Mouse (Mus musculus): Measurements from ENCODE around the gene Rnaseh2a.

Rnaseh2a gene

DNA sequence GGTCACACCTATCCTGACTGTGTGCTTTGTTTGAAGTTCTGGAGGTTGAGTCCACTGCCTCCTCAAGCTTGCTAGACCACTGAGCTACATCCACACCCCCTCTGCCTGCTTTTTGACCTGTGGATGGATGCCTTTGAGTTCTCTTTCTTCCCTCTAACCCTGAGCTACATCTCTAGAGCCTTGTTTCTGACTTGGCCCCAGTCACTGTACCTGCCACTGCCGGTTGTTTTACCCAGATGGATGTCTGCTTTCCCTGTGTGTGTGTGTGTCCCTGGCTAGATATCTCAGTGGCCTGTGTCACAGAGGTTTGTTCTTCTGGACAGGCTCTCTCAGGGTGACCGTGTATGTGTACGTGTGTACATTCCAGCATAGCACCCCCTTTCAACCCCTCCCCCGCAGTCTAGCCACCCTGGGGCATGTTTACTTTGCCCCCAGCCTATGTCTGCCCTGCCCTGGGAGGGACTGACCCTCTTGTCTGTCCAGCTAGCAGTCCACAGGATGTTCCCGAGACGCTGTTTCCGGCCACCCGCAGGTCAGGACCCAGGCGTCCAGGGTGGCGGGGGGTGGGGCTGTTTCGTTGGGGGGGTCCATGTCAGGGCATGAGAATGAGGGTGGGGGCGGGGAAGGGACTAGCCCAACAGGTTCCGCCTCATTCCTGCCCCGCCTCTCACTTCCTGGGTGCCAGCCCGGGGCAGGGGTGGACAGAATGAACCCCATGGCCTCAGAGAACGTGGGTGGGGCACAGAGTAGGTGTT lies 14.9 kb upstream of the Rnaseh2a start:
- DNase-seq (ENCODE audit: low read depth, low spot score): no peak

- no peak for DNase-seq (ENCODE audit: low read depth, low spot score)
Measured at GRCm38 (mm10) chr8:84982499-84983011, 13.0 kb upstream of the Rnaseh2a start.

DNA sequence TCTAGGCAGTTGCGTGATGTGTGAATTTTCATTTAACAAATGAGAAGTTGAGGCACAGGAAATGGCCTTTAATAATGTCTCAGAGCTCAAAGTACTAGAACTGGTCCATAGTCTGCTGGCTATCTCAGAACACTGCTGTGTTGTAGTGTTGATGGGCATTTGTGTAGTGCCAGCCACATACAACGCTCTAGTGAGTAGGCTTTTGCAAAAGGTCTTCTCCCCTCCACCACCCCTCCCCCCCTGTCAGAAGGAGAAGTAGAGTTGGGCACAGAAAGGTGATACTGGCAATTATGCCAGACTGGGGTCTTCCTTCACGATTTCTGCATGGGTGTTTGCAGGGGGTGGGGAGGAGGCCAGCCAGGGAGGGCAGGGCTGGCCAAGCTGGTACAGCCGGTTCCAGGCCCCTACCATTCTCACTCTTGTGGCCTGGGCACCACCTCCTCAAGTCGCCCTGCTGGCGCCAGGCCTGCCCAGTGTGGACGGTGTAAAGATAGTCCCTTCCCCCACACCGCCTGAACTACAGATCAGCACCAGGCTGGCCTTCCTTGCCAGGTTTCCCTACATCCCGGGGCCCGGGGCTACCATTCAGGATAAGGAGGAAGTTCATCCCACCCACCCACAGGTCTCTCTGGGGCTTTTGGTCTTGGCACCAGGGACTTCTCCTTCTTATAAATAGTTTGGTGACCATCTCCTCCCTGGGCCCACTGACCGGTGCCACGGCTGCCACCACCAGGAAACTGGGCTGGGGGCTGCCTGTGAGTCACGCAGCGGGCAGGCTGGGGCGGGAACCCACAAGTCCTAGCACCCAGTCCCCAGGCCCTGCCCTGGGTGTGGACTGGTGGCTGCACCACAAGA lies 12.3 kb upstream of the Rnaseh2a start:
- DNase-seq (ENCODE audit: low read depth, low spot score): no peak

DNA sequence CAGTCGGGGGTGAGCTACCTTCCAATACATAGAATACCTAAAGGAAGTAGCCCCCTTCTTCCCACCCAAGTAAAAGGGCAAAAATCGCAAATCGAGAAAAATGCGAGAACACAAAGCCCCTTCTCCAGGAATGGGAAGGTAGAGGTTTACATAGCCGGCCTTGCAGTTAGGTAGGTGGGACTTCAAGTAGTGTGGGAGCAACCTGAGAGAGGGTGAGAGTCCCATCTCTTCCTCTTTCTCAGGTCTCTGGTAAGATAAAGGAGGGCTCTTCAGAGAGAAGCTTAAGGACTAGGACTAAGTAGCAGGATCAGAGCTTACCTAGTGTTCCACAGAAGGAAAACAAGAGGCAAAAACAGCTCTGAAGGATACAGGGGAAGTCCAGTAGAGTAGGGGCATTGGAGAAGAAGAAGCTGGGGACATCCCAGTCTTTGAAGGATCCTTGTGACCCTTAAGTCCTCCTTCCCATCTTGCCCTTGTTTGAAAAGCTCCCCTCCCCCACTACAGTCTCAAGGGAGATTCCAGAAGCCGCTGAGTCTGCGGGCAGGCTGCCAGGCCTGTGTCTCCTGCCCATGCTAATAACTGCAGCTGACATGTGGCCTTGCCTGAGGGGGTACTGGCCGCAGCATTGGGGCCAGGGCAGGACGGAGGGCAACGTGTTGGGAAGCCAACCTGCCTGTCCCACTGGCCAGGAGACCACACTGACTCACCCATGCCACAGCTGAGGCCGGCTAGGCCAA lies 11.2 kb upstream of the Rnaseh2a start:
- no peak for DNase-seq (ENCODE audit: low read depth, low spot score)

GRCm38 (mm10) chr8:84979599-84980421 lies 10.2 kb upstream of the Rnaseh2a start:
- peak; percentile 99 for DNase-seq (ENCODE audit: low read depth, low spot score)

GRCm38 (mm10) chr8:84978248-84978940 lies 8.8 kb upstream of the Rnaseh2a start, which contains the start of gene Junb:
Gene Junb (minus strand): TSS chr8:84978718.
- peak; percentile 94 for DNase-seq (ENCODE audit: low read depth, low spot score)

GRCm38 (mm10) chr8:84977435-84978247 lies 8.1 kb upstream of the Rnaseh2a start:
- peak; percentile 74 for DNase-seq (ENCODE audit: low read depth, low spot score)

DNA sequence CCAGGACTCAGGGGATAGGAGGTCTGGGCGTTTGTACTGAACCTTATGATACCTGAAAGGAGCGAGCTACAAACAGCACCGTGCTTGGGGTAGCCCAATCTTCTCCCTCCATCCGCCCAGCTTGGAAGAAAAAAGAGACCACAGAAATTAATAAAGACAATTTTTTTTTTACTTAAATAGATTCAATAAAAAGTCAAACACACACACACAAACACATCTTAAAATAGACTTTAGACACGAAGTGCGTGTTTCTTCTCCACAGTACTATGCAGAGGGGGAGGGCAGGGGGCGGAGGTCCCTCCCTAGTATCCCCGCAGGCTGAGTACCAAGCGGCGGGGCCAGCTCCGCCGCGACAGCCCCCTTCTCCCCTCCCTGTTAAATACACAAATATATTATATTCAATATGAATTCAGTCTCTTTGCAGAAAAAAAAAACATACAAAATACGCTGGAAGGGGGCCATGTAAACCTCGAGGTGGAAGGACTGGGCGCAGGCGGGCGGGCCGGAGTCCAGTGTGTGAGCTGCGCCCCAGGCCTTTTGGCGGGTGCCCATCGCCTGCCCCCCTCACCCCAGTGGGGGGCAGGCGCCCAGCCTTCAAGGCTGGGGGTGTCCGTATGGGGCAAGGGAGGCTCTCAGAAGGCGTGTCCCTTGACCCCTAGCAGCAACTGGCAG lies 7.3 kb upstream of the Rnaseh2a start:
- no peak for DNase-seq (ENCODE audit: low read depth, low spot score)

DNA sequence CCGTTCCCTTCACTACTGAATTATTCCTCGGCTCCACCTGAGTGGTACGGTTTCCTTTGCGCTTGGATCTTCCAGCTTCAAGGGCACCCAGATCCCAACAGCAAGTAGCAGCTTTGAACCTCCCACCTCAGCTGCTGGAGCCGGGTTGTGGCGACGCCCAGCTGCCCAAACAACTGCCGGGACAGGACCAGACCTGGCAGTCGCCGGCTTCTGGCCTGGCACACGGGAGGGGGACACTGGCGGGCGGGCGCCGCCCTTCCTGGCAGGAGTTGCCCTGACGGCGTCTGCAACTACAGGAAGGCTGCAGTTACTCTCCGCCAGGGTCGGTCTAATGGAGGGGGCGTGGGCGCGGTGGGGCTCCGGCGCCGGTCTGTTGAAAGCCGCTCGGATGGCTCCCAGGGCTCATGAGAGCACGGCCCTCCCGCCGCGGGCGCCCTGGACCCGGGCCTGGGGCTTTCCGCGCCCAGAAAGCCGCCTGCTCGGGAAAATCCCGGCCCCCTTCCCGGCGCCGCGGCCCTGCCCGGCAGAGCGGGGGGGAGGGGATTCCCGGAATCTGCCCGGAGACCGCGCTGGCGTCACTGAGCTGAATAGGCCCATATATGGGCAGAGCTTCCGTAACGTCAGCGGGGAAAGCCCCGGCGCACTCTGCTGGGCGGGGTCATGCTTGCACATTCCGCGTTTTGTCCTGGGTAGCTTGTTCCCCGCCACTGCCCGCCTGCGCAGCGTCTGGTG lies 6.6 kb upstream of the Rnaseh2a start:
- DNase-seq (ENCODE audit: low read depth, low spot score): peak; percentile 96

DNA sequence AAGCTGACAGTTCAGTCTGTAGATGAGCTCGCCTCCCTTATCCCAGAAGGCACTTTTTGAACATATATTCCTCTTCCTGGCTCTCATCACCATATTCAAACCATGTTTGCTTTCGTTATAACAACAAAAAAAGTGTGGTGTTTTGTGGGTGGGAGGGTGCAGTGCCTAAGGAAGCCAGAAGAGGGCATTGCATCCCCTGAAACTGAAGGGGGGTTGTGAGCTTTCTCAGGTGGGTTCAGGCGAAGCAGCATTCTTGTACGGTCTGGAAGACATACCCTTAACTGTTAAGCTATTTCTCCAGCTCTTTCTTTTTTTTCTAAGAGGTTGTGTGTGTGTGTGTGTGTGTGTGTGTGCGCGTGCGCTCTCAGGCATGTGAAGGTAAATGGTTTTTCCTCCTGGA lies 5.9 kb upstream of the Rnaseh2a start:
- peak; percentile 81 for DNase-seq (ENCODE audit: low read depth, low spot score)

DNA sequence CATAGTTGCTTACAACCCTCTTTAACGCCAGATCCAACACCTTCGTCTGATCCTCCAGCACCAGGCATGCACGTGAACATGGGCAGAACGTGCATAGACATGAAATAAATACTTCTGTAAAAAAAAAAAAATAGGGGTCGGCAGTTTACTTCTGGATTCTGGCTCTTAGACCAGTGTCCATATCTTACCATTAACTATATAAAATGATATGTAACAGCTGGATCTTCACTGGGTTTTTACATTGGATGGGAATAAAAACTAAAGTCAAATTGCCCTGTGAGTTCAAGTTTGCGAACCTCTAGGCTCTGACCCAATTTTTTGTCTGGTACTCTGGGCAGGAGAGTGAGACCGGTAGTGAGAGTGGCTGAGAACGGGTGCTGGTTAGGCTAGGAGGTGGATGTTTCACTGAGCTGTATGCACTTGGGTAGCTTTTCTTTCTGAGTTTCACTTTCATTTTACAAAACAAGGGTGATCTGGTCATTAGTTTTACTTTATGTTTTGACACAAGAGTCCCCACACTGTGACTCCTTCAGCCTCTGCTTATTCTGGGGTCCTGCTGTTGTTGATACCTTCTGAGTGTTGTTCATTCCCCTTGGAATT lies 5.1 kb upstream of the Rnaseh2a start:
- DNase-seq (ENCODE audit: low read depth, low spot score): no peak

DNA sequence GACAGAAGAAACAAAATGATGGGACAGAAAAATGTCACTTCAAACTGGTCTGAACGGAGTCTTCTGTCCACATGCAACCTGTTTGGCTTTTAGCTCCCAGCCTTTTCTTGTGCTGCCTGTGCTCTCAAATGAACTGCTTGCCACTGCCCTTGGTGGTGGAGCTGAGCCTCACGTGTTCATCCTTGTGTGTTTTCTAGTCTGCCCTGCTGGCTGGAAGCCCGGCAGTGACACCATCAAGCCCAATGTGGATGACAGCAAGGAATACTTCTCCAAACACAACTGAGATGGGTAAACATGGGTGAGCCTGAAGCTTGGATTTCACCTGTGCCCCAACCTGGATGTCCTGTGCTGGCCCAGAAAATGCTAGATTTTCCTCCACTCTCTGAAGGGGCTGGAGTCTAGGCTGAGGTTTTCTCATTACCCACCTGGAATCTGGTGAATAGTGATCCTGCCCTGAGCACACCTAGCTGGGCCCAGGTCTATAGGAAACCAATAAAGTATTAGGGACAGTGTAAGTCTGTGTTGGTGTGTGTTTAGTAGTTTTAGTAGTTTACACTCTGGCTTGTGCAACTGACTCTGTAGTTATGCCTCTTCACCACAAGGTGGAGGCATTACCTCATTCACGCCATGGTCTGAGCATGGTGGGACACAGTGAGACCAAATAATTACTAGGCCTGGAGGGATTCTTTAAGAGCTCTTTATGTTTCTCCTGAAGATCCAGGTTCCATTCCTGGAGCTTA lies 4.4 kb upstream of the Rnaseh2a start:
- peak; percentile 83 for DNase-seq (ENCODE audit: low read depth, low spot score)

- DNase-seq (ENCODE audit: low read depth, low spot score): no peak
Measured at GRCm38 (mm10) chr8:84973079-84973478, 3.5 kb upstream of the Rnaseh2a start.

GRCm38 (mm10) chr8:84970913-84971312 lies 1.3 kb upstream of the Rnaseh2a start:
- no peak for DNase-seq (ENCODE audit: low read depth, low spot score)

GRCm38 (mm10) chr8:84970135-84970790 lies 696 bp upstream of the Rnaseh2a start:
- peak; percentile 32 for DNase-seq (ENCODE audit: low read depth, low spot score)

- no peak for DNase-seq (ENCODE audit: low read depth, low spot score)
Measured at GRCm38 (mm10) chr8:84968650-84969049, 917 bp downstream of the Rnaseh2a start.
